Mouse (Mus musculus) urinary bladder, postnatal 14 days (tissue): ENCODE measurements around the gene Dusp22.
A peak's percentile ranks its signal among the peaks of the same experiment; 100 is the strongest.

ENCODE experiments used
- DNase-seq: peaks from one replicate; pipeline ENCODE4 v3.0.0; 2021; ENCODE audit warnings: low spot score

Gene Dusp22

GRCm38 (mm10) chr13:30659613-30660505, at the start of gene Dusp22:
Dusp22 (plus strand) TSS chr13:30659999.
- DNase-seq, result peak; percentile 89

- DNase-seq, result no peak
Measured at GRCm38 (mm10) chr13:30612079-30612794, 47.6 kb upstream of the Dusp22 start.

GRCm38 (mm10) chr13:30619684-30620083, 40.1 kb upstream of the Dusp22 start:
- no peak for DNase-seq

GRCm38 (mm10) chr13:30628195-30629048, 31.4 kb upstream of the Dusp22 start:
- DNase-seq, result no peak

GRCm38 (mm10) chr13:30629794-30630410, 29.9 kb upstream of the Dusp22 start:
- DNase-seq, result no peak

GRCm38 (mm10) chr13:30632998-30633397, 26.8 kb upstream of the Dusp22 start:
- no peak for DNase-seq

- no peak for DNase-seq
Measured at GRCm38 (mm10) chr13:30636453-30636852, 23.3 kb upstream of the Dusp22 start.

- DNase-seq, result no peak
Measured at GRCm38 (mm10) chr13:30638378-30639115, 21.3 kb upstream of the Dusp22 start.

- peak; percentile 11 for DNase-seq
Measured at GRCm38 (mm10) chr13:30642053-30642452, 17.7 kb upstream of the Dusp22 start.

GRCm38 (mm10) chr13:30648461-30648860, 11.3 kb upstream of the Dusp22 start:
- no peak for DNase-seq

- DNase-seq, result no peak
Measured at GRCm38 (mm10) chr13:30649197-30649596, 10.6 kb upstream of the Dusp22 start.

GRCm38 (mm10) chr13:30650684-30651083, 9.1 kb upstream of the Dusp22 start:
- no peak for DNase-seq

- DNase-seq, result no peak
Measured at GRCm38 (mm10) chr13:30653051-30653450, 6.7 kb upstream of the Dusp22 start.

- DNase-seq, result no peak
Measured at GRCm38 (mm10) chr13:30654463-30654862, 5.3 kb upstream of the Dusp22 start.

- no peak for DNase-seq
Measured at GRCm38 (mm10) chr13:30656909-30657308, 2.9 kb upstream of the Dusp22 start.

GRCm38 (mm10) chr13:30657779-30658178, 2.0 kb upstream of the Dusp22 start:
- no peak for DNase-seq

GRCm38 (mm10) chr13:30658201-30658996, 1.4 kb upstream of the Dusp22 start:
- DNase-seq, result no peak

GRCm38 (mm10) chr13:30665261-30665660, 5.5 kb downstream of the Dusp22 start:
- no peak for DNase-seq

GRCm38 (mm10) chr13:30666537-30666936, 6.7 kb downstream of the Dusp22 start:
- DNase-seq, result no peak

- DNase-seq, result no peak
Measured at GRCm38 (mm10) chr13:30668301-30668700, 8.5 kb downstream of the Dusp22 start.
